Mouse (Mus musculus): ENCODE data around the gene Pole3.

DNA sequence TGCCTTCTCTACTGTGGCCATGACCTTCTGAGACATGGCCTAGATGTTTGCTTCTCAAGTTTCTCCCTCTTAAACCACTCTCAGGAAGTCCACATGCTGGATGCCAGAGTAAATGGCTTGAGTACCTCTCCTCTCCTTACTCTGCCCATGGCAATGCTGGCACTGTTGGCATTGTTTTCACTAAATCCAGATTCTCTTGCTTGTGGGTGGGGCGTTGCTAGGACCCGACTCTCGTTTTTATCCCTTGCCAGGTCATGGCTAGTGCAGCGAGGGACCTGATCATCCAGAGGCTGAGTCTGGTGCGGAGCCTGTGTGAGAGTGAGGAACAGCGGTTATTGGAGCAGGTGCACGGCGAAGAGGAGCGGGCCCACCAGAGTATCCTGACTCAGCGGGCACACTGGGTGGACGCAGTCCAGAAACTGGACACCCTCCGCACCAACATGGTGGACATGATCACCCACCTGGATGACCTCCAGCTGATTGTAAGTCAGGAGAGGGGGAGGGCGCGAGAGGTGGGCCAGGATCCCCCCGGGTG lies 38.6 kb downstream of the Pole3 start:
- TF ChIP-seq CTCF (IDR thresholded peaks at IDR 0.05; ENCODE audit: low read depth, low read length) (no peak), POLR2A (IDR thresholded peaks at IDR 0.05; ENCODE audit: borderline replicate concordance, low read depth, low read length) (no peak)

All from bone marrow macrophage, adult 2 months (primary cell).